Mouse (Mus musculus) kidney, postnatal 25 days (tissue): Measurements from ENCODE around the gene Unc93a2.
"Not testable (repeated sequence)": the region's sequence is repeated elsewhere in the genome, so short reads cannot be mapped to it uniquely, and the experiment has no call there.

ENCODE experiments used
- DNase-seq, 2 experiments: peaks; one replicate each; pipeline ENCODE4 v3.0.0; 2021; ENCODE audit warnings: mixed read lengths in 2 of 2

Gene Unc93a2

GRCm38 (mm10) chr17:7369401-7369800 lies 15.9 kb downstream of the Unc93a2 start:
- not testable (repeated sequence) for DNase-seq

- not testable (repeated sequence) for DNase-seq
Observed at GRCm38 (mm10) chr17:7366676-7367374, 18.4 kb downstream of the Unc93a2 start.

- DNase-seq: not testable (repeated sequence)
Observed at GRCm38 (mm10) chr17:7366265-7366664, 19.0 kb downstream of the Unc93a2 start.

GRCm38 (mm10) chr17:7365615-7366014 lies 19.6 kb downstream of the Unc93a2 start:
- not testable (repeated sequence) for DNase-seq

- DNase-seq: not testable (repeated sequence)
Observed at GRCm38 (mm10) chr17:7360749-7361465, 24.4 kb downstream of the Unc93a2 start.

GRCm38 (mm10) chr17:7359806-7360205 lies 25.5 kb downstream of the Unc93a2 start:
- DNase-seq: not testable (repeated sequence)

GRCm38 (mm10) chr17:7352596-7352995 lies 32.7 kb downstream of the Unc93a2 start, which contains the start of gene Ttll2:
Gene Ttll2 (minus strand): TSS chr17:7352696.
- not testable (repeated sequence) for DNase-seq

- not testable (repeated sequence) for DNase-seq
Observed at GRCm38 (mm10) chr17:7348765-7349164, 36.5 kb downstream of the Unc93a2 start.

- DNase-seq: not testable (repeated sequence)
Observed at GRCm38 (mm10) chr17:7337381-7337780, 47.9 kb downstream of the Unc93a2 start.

GRCm38 (mm10) chr17:7332745-7333144 lies 52.5 kb downstream of the Unc93a2 start:
- not testable (repeated sequence) for DNase-seq

GRCm38 (mm10) chr17:7326415-7326814 lies 58.8 kb downstream of the Unc93a2 start:
- DNase-seq: not testable (repeated sequence)

- not testable (repeated sequence) for DNase-seq
Observed at GRCm38 (mm10) chr17:7324346-7324745, 60.9 kb downstream of the Unc93a2 start, which contains the start of gene Tcp10a. Gene Tcp10a (plus strand): TSS chr17:7324646.

GRCm38 (mm10) chr17:7319789-7320188 lies 65.5 kb downstream of the Unc93a2 start:
- not testable (repeated sequence) for DNase-seq

- DNase-seq: not testable (repeated sequence)
Observed at GRCm38 (mm10) chr17:7315693-7316382, 69.4 kb downstream of the Unc93a2 start.
